Mouse (Mus musculus) CH12.LX (cell line): ENCODE results near the gene Dok5.

ENCODE experiments used
- BHLHE40 ChIP-seq: IDR thresholded peaks from 2 replicates; pipeline ENCODE4 v1.6.1; 2011; ENCODE audit warnings: mild to moderate bottlenecking, low read depth, low read length, improper control_type of control experiment
- CTCF ChIP-seq, 2 experiments: IDR thresholded peaks in 1 of 2; conservative IDR thresholded peaks in 1 of 2; 2 replicates each; pipeline ENCODE4 v1.5.1; 2011 to 2012; ENCODE audit warnings: low read depth in 2 of 2, low read length in 2 of 2, improper control_type of control experiment in 1 of 2, inconsistent platforms in 1 of 2, mild to moderate bottlenecking in 1 of 2, moderate library complexity in 1 of 2
- EP300 ChIP-seq: IDR thresholded peaks from 2 replicates; pipeline ENCODE4 v1.6.1; 2011; ENCODE audit warnings: low read length, improper control_type of control experiment
- GABPA ChIP-seq: IDR thresholded peaks from 2 replicates; pipeline ENCODE4 v1.6.1; 2012; ENCODE audit warnings: low read depth, low read length, improper control_type of control experiment, inconsistent platforms; ENCODE audit not compliant: insufficient replicate concordance
- IRF4 ChIP-seq: IDR thresholded peaks from 2 replicates; pipeline ENCODE4 v1.6.1; 2014; ENCODE audit warnings: low read depth, mild to moderate bottlenecking, inconsistent platforms, low read length, improper control_type of control experiment
- MAX ChIP-seq: IDR thresholded peaks from 2 replicates; pipeline ENCODE4 v1.6.1; 2011; ENCODE audit warnings: low read length, improper control_type of control experiment
- MAZ ChIP-seq: IDR thresholded peaks from 2 replicates; pipeline ENCODE4 v1.6.1; 2012; ENCODE audit warnings: low read depth, mild to moderate bottlenecking, inconsistent platforms, low read length, improper control_type of control experiment, moderate library complexity
- MEF2A ChIP-seq: IDR thresholded peaks from 2 replicates; pipeline ENCODE4 v1.6.1; 2014; ENCODE audit warnings: low read depth, mild to moderate bottlenecking, inconsistent platforms, low read length, improper control_type of control experiment, borderline replicate concordance
- POLR2A ChIP-seq: IDR thresholded peaks from 2 replicates; pipeline ENCODE4 v1.6.1; 2011; ENCODE audit warnings: low read depth, mild to moderate bottlenecking, improper control_type of control experiment, low read length
- TBP ChIP-seq: conservative IDR thresholded peaks from 2 replicates; pipeline ENCODE4 v1.6.1; 2011; ENCODE audit warnings: low read depth, low read length, improper control_type of control experiment
- TCF12 ChIP-seq: IDR thresholded peaks from 2 replicates; pipeline ENCODE4 v1.6.1; 2014; ENCODE audit warnings: low read depth, mild to moderate bottlenecking, inconsistent platforms, low read length, improper control_type of control experiment
- USF2 ChIP-seq: conservative IDR thresholded peaks from 2 replicates; pipeline ENCODE4 v1.6.1; 2011; ENCODE audit warnings: low read depth, low read length, improper control_type of control experiment
- ZNF384 ChIP-seq: IDR thresholded peaks from 2 replicates; pipeline ENCODE4 v1.6.1; 2012; ENCODE audit warnings: low read depth, low read length, improper control_type of control experiment, inconsistent platforms

DNA sequence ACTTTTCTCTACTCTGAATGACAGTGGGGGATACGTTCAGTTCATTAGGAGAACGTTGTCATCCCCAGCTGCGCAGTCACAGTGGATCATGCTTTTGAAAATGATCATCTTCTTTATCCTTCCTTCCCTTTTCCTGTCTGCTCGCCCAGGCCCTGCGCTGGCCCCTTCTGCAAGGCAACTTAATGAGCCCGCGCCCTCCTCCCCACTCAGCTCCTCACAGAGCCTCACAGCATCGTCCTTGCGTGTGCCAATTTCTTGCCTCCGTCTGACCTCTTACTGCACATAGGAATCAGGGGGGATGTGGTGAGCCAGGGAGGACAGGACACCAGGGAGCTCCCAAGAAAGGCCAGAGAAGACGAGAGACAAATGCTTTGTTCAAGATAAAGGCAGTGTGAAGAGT, 182.3 kb downstream of the Dok5 start:
- TF ChIP-seq MAX = no peak
- TF ChIP-seq CTCF (conservative IDR thresholded peaks at IDR 0.05 in 1 of 2, IDR thresholded peaks at IDR 0.05 in 1 of 2; ENCODE audit: low read depth in 2 of 2, low read length in 2 of 2) = no peak
- TF ChIP-seq GABPA = no peak
- TF ChIP-seq EP300 = no peak
- TF ChIP-seq TCF12 = no peak
- TF ChIP-seq BHLHE40 = no peak
- TF ChIP-seq MEF2A = no peak
- no peak for TF ChIP-seq USF2
- no peak for TF ChIP-seq MAZ
- TF ChIP-seq ZNF384 = no peak
- no peak for TF ChIP-seq POLR2A
- TF ChIP-seq IRF4 = no peak
- TF ChIP-seq TBP = no peak
